8 mouse cellular contexts compared by ENCODE assay signal in the genomic region with DNA sequence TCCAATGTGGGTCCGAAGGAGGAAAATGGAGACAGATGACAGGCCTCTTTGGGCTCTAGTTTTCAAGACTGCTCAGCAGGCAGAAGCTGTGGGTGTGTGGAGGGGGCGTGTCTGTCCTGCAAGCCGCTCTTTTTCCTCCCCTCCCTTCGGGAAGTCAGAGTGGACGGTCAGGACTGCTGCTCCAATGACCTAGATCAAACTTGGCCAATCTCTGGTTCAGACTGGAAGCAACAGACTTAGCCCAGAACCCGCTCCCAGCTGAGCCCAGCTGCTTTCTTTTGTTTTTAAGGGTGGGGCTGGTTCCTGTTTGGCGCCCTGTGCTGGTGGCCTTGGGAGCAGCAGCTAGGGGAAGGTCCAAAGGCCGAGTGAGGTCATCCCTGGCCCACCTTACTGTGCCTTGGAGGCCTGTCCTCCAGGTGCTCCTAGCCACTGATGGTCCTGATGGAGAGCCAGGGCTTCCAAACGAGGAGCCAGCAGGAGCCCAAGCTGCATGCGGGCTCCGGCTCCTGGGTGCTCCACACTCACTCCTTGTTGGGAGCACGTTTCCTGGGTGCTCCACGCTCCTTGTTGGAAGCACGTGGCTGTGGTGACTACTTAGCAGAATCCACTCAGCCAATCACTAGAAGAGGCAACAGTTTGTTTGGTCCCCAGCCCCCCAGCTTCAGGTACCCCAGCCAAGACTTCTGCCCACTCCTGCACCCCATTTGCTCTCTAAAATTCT. TPM values are rescaled to one million over a fixed set of nuclear protein-coding genes. Genes with fewer than 3 reads are reported as not detected.
DNase-seq lines count a peak whose midpoint lies in the region; ATAC-seq lines count a peak whose summit lies in the region.

No protein-coding gene starts in this region.

- no peak overlapping the region for H3K4me3 ChIP-seq in forebrain, embryonic 11.5 days (ENCODE audit: low read depth, low read length)
- peak overlapping the region; percentile 47 for H3K4me3 ChIP-seq in midbrain, embryonic 10.5 days

- peaks cover 53% of the 10 kb centered on the region for H3K4me1 ChIP-seq in forebrain, embryonic 11.5 days (replicated peaks; ENCODE audit: control insufficient read depth, insufficient read depth, low read length)
- H3K4me1 ChIP-seq in midbrain, embryonic 10.5 days, result peaks cover 89% of the 10 kb centered on the region

- DNase-seq in urinary bladder, postnatal 14 days (ENCODE audit: low spot score), result peak; percentile 70
- DNase-seq in urinary bladder, postnatal 10 days (ENCODE audit: low spot score), result no peak
- DNase-seq in forebrain, embryonic 11.5 days (ENCODE audit: low spot score), result no peak
- DNase-seq in heart, postnatal 14 days, result peak; percentile 84 to 87
- DNase-seq in kidney, postnatal 4 days, result peak; percentile 75 to 86
- peak; percentile 59 for DNase-seq in midbrain, embryonic 10.5 days (ENCODE audit: low spot score)
- peak; percentile 77 for DNase-seq in testis, postnatal 10 days (ENCODE audit: low spot score)
- no peak for DNase-seq in spleen, postnatal 4 days (ENCODE audit: low spot score in 2 of 2)

- no peaks in the 10 kb centered on the region for H3K9me3 ChIP-seq in forebrain, embryonic 11.5 days (ENCODE audit: control insufficient read depth, low read length)
- H3K9me3 ChIP-seq in midbrain, embryonic 10.5 days (replicated peaks), result no peaks in the 10 kb centered on the region

- H3K4me2 ChIP-seq in forebrain, embryonic 11.5 days (ENCODE audit: low read depth, low read length, severe bottlenecking), result peak overlapping the region; percentile 47; the same call in 1 of the 2 replicates

- H3K27me3 ChIP-seq in forebrain, embryonic 11.5 days (ENCODE audit: control insufficient read depth, insufficient read depth, low read length), result no peaks in the 10 kb centered on the region
- H3K27me3 ChIP-seq in midbrain, embryonic 10.5 days (ENCODE audit: low read depth, poor library complexity, severe bottlenecking), result no peaks in the 10 kb centered on the region

- ATAC-seq in forebrain, embryonic 11.5 days (replicated peaks; ENCODE audit: low FRiP score), result no peak

- intact Hi-C loops in heart, postnatal 14 days (cut with DNase I), result loop anchor here (2.0 to 5.0 kb wide), 2 partner anchors 14 to 127 kb away; partner anchors contain the start of genes Actr1a and Sufu

- WGBS in forebrain, embryonic 11.5 days, result 28% methylated on average over 14 of the region's 14 CpGs
- 23% methylated on average over 14 of the region's 14 CpGs for WGBS in midbrain, embryonic 10.5 days

- peak overlapping the region; percentile 51 for H3K9ac ChIP-seq in forebrain, embryonic 11.5 days (ENCODE audit: low read length)

- H3K36me3 ChIP-seq in forebrain, embryonic 11.5 days (ENCODE audit: control insufficient read depth, insufficient read depth, low read length), result no peaks in the 10 kb centered on the region
- H3K36me3 ChIP-seq in midbrain, embryonic 10.5 days, result no peaks in the 10 kb centered on the region

- peak overlapping the region; percentile 44 for H3K27ac ChIP-seq in forebrain, embryonic 11.5 days (ENCODE audit: low read depth, low read length)
- H3K27ac ChIP-seq in midbrain, embryonic 10.5 days (replicated peaks), result peak overlapping the region; percentile 95

RNA-seq across cellular contexts. Expression of gene Trim8, which starts 23.3 kb away (rescaled TPM):
- 30.7 and 39.5 TPM in 2 replicates for polyA plus RNA-seq in forebrain, embryonic 11.5 days (2014; fragmentation: Nextera tagmentation; extraction: Ambion mirVana)
- total RNA-seq in heart, postnatal 14 days (2021), result 10 to 100 TPM; 47.6 to 50.0 TPM
- polyA plus RNA-seq in midbrain, embryonic 10.5 days (2016; fragmentation: Nextera tagmentation; extraction: Ambion mirVana), result 24.6 and 27.8 TPM in 2 replicates

RNA-seq across cellular contexts. Expression of gene Arl3, which starts 48.2 kb away (rescaled TPM):
- 152 and 154 TPM in 2 replicates for polyA plus RNA-seq in forebrain, embryonic 11.5 days (2014; fragmentation: Nextera tagmentation; extraction: Ambion mirVana)
- total RNA-seq in heart, postnatal 14 days (2021), result 10 to 100 TPM; 29.7 to 30.0 TPM
- polyA plus RNA-seq in midbrain, embryonic 10.5 days (2016; fragmentation: Nextera tagmentation; extraction: Ambion mirVana), result 207 and 216 TPM in 2 replicates

RNA-seq across cellular contexts. Expression of gene Sfxn2, which starts 48.4 kb away (rescaled TPM):
- polyA plus RNA-seq in forebrain, embryonic 11.5 days (2014; fragmentation: Nextera tagmentation; extraction: Ambion mirVana), result 10.9 and 14.6 TPM in 2 replicates
- 1 to 10 TPM; 4.1 to 5.3 TPM for total RNA-seq in heart, postnatal 14 days (2021)
- 17.0 and 18.1 TPM in 2 replicates for polyA plus RNA-seq in midbrain, embryonic 10.5 days (2016; fragmentation: Nextera tagmentation; extraction: Ambion mirVana)

Comparison
In these comparisons a context has a peak if more than half of its experiments do, and no peak if none do; other contexts are left out.
1. DNase-seq: peak in urinary bladder, postnatal 14 days (single experiment), heart, postnatal 14 days (2 of 2), kidney, postnatal 4 days (2 of 2), midbrain, embryonic 10.5 days (single experiment) and testis, postnatal 10 days (single experiment); none in urinary bladder, postnatal 10 days (single experiment), forebrain, embryonic 11.5 days (single experiment) and spleen, postnatal 4 days (0 of 2).